Mouse (Mus musculus) kidney, postnatal 25 days (tissue): ENCODE measurements around the gene Wdr92.

Experiments
- DNase-seq, 2 experiments: peaks; one replicate each; pipeline ENCODE4 v3.0.0; 2021; ENCODE audit warnings: mixed read lengths in 2 of 2

Gene Wdr92

GRCm38 (mm10) chr11:17181807-17182206, at the start of gene Wdr92:
Gene Wdr92, plus strand, starts transcription at chr11:17182107.
- no peak for DNase-seq

DNA sequence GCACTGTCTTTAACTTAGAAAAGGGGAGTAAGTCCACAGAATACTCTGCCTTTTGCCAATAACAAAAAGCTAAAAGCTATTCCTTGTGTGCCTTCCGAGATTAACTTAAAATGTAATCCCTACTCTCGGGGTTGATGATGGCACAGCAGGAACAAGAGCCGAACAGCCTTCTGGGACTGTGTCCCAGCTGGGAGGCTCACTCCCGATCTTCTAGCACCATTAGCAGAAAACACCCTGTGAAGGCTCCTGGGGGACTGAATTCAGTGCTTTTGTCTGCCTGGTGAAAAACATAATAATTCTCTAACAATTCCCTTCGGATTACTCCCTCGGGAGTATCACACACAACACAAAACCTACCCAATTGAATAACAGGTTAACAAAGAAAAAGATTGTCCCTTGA, 46.3 kb upstream of the Wdr92 start:
- no peak for DNase-seq

DNA sequence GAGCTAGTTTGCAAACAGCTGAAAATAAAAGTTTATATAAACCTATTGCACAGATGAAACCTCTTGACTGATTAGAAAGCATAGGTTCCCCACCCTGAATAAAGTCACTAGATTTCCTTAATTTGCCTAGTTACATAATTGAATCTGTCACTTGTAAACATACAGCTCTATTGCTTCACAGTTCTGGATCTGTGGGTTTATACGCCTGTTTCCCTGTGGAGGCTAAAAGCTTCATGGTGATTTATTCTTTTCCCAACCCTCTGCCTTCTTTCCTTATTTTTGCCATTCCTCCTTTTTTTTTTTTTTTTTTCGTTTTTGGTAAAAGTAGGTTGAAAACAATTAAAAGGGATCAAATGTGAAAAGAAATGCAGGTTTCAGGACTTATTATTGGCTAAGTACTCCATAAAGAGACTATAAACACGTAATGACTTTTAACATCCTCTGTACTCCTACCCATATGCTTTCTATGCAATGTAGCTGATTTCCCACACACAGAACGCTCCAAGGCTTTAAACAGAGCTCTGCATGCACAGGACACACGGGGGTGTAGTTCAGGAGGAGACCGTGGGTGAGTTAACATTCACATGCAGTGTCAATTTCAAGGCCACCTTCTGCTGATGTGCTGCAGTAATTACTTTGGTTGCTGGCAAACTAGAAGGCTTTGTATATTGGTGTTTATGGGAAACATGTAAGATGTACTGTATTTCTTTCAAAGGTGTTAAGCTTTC, 43.4 kb upstream of the Wdr92 start:
- no peak for DNase-seq

DNA sequence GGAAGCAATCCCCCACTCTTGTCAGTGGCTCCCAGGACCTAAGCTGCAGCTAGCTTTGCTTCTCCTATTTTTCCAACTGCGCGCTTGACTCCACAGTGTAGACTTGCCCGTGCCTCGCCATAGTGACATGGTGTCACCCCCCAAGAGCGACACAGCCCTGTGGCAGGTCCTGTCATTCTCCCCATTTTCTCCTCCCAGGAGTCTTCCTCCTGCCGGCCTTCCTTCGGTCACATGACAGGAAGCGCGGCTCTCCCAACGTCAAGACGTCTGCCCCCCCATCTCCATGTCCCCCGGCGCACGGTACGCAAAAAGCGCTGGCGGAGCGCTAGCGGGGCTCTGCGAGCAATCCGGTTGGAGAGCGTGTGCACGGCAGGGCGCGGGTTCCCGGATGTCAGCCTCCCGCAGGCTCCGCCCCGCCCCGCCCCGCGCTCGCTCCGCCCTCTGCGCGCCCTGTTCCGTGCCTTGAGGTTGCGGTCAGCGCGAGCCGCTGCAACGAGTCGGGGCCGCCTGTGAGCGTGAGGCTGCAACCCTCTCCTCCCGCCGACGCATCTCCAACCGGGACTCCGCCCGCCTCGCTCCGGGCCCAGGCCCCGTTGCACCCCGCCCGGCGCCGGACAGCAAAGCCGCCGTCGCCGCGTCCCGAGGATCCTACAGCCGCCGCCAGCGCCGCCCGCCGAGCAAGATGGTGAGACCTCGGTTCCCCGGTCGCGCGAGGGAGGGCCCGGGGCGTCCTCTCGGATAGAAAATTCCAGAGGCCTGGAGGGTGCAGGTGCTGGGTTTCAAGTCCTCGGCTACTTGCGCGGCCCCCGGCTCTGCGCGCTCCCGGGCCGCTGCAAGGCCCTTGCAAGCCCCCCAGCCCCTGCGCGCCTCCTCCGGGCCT, 22.8 kb upstream of the Wdr92 start, which contains the start of gene Ppp3r1:
Ppp3r1 (plus strand) TSS at position 406 of the 880 bp plus-strand sequence.
- peak; percentile 96 to 99 for DNase-seq

DNA sequence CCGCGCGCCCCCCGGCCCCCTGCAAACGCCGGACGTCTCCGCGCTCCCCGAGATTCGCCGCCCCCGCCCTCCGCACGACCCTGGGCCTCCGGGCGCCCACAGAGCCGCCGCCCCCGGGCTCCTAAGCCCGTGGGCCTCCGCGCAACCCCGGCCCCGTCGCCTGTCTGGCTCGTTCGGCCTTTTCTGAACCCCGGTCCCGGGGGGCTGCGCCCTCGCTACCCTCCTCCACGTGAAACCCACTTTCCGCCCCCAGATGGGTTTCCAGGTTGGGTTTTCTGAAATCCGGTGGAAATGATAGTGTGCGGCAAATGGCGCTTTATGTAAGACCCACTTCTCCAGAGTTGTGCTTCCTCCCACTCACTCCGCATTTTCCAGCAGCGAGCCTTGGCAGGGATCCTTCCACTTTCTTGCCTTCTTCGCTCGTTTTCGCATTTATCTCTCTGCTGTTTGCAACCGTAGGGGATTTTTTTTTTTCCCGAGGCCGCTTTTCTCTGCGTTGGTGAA, 22.1 kb upstream of the Wdr92 start:
- DNase-seq = peak; percentile 30 to 52

GRCm38 (mm10) chr11:17160242-17160641, 21.7 kb upstream of the Wdr92 start:
- peak; percentile 70 to 76 for DNase-seq

GRCm38 (mm10) chr11:17163956-17164355, 18.0 kb upstream of the Wdr92 start:
- DNase-seq = no peak

DNA sequence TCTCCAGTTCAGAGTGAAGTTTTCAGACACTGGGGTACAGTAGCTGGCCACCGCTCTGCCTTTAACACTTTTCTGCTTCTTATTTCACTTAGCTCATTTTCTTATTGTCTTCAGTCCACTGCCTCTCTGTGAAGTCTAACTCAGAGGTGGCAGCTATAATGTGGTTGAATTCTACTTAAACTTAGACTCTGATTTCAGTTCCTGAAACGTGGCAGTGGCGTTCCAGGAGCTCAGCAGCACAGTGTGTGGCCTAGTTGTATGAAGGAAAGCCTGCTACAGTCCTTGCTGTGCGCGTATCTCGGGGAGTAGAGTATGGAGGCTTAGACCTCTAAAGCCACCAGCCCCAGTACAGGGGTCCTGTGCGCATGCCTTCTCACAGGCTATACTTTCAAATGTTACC, 15.3 kb upstream of the Wdr92 start:
- no peak for DNase-seq

- DNase-seq = no peak
Measured at GRCm38 (mm10) chr11:17169262-17169661, 12.6 kb upstream of the Wdr92 start.

DNA sequence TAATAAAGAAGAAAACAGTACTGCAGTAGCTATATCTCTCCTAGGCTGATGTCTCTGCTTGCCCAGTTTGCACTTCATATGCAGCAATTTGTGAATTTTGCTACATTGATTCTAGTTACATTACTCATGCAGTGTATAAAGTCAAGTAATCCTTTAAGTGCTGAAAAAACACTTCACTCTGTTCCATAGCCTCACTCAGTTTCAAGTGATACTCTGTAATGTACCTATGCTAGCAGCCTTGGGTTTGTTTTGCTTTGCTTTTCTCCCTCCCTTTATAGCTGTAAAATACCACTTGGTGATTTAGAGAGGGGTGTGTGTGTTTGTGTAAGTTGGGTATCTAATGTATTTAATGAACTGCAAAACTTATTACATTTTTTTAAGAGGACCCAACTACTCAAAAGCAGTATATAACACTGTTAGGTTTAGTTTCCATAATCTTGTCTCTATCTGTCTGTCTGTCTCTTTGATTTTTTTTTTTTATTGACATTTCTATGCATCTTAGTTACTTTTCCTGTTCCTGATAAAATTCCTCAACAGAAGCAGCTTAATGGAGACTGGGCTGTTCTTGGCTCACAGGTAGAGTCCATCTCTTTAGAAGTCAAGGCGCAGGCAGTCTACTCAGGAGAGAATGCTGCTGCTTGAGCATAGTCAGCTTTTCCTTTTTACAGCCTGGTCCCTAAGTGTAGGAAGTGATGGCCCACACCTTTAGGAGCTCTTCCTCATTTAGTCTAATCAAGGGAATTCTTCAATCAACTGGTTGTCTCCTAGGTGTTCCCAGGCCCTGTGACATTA, 10.8 kb upstream of the Wdr92 start:
- no peak for DNase-seq

GRCm38 (mm10) chr11:17172300-17172699, 9.6 kb upstream of the Wdr92 start:
- DNase-seq = no peak

- DNase-seq = no peak
Measured at GRCm38 (mm10) chr11:17176638-17177037, 5.3 kb upstream of the Wdr92 start.

DNA sequence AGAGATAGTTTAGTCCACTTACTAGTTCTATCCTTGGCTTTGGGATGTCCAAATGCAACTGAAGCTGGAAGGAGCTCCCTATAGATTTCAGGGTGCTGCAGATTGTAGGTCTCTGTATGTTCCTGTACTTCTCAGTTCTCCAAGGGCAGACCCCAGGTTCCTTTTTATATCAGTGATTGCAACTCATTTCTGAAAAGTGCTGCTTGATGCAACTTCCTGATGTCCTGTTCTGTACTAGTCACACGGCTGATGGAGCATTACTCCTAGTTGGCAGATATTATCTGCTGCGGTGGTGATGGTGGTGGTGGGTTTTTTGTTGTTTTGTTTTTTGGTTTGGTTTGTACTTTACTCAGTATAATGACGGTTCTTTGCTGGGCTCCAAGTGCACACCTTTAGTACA, 1.2 kb upstream of the Wdr92 start:
- no peak for DNase-seq

DNA sequence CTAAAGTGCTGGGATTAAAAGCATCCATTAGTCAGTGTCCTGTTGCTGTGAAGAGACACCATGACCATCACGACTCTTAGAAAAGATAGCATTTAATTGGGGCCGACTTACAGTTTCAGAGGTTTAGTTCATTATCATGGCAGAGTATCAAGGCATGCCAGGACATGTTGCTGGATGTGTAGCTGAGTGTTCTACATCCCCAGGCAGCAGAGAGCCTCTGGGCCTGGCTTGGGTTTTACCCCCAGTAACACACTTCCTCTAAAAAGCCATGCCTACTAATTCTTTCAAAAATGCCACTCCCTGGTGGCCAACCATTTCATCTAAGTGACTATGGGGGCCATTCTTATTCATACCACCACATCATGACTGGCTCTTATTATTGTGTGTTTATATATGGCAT, 1.3 kb downstream of the Wdr92 start:
- DNase-seq = no peak

DNA sequence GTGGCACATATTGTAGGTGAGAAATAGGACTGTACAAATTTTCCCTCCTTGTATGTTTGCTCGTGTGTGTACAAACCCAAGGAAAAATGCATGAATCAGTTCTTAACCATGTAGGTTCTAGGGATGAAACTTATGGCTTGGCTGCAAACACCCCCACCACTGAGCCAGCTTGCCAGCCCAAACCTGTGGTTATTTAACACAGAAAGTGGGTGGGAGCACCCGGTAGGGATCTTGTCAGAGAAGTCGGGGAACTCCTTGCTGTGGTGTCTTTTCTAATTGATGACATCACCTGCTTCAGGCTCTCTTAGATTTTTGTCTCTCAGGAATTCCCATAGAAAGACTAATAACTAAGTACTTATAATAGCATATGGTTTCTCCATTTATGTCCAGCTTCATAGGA, 5.7 kb downstream of the Wdr92 start:
- DNase-seq = no peak

DNA sequence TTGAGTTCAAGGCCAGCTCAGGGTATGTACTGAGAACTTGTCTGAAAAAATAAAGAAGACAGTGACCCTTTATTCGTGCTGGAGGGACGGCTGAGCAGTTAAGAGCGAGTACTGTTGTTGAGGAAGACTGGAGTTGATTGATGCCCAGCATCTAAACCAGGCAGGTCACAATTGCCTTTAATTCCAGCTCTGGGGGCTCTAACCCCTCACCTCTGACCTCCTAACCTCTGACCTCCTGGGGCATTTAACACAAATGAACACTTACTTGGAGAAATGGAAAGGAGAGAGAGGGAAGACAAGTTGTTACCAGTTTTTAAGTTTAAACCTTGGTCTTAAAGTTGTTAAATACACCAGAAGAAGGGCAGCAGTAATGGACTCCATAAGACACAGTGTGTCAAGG, 6.9 kb downstream of the Wdr92 start:
- no peak for DNase-seq

DNA sequence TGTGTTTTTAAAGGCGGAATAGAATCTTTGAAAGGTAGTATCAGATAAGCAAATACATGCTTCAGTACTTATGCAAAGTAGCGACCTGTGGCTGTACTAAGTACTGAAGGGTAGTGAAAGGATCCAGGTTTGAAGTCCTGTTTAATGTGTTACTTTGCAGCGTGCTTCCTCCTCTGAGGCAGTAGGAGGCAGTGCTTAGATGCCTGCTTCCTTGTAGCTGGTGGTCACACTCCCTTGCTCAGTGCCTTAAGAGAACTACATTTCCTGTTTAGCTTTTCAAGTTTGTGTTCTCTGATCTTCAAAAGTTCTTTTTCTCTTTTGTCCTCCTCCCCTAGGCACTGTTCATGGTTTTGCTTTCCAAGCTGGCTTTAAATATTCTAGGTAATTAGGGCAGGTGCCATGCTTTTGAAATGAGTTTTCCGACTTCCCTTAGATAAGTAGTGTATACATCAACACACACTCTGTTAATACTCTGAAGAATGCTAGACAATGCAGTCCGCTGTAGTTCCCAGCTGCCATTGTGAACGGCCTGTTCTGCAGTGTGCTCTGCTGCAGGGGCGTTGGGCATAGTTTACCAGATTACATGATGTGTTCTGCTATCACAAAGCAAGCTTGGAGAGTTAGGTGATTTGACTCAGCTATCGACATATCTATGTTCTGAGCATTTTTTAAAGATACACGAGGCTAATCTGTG, 10.4 kb downstream of the Wdr92 start:
- DNase-seq = no peak

DNA sequence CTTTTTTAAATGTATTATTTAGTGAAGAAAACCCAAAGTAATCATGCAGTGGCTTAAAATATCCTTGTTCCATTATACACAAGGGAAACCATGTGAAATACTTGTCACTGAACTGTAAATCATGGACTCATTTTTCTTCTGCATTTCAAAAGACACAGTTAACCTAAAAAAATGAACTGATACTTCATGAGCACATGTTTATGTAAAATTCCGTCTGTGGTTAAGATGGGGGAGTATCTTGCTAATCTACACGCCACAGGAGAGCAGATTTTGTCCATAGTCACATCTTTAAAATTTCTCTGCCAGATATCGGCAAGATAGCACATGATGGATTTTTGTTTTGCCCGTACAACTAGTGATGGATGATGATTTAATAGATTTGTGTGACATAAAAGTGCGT, 17.3 kb downstream of the Wdr92 start:
- no peak for DNase-seq

DNA sequence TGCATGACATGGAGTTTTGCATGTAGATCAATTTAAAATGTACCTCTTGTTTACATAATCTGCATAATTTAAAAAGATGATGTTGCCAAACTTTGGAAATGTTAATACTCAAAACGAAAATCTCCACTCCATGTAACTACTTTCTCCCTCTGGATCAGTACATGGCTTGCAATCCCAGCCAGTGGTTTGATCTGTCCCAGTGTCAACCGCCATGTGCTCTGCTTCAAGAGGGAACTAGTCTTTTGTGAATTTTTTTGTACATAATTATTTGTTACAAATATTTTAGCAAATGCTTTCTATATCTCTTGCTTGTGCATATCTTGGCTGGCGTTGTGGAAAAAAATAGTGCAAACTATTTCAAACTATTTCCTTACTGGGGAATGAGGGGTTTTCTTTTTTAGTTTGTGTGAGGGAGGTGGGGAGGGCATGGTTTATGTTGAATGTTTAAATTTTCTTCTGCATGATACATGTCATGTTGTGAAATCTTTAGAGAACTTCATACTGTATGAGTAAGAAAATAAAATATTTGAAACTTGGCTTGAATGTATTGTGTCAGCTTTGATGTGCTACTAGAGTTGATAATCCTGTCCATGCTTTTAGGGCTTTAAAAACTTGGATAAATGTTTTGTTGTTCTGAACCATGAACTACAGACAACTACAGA, 18.1 kb downstream of the Wdr92 start:
- no peak for DNase-seq

DNA sequence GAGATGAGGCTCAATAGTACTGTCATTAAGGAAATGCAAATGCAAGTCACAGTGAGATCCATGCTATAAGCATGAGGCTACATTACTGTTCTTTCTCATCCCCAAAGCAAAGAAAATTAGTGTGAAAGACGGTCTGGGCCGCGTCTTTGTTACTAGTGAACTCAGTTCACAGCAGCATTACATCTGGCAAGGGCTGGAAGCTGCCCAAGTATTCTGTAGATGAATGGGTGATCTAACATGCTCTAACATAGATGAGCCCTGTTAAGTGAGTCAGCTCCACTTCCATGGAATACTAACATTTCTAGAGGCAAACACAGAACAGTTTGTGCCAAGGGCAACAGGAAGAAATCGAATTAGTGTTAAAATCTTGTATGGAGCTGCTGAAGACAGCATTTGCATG, 19.0 kb downstream of the Wdr92 start:
- no peak for DNase-seq

- DNase-seq = no peak
Measured at GRCm38 (mm10) chr11:17202481-17202880, 20.6 kb downstream of the Wdr92 start.
